Mouse (Mus musculus) hematopoietic multipotent progenitor cell, adult 10-12 weeks (in vitro differentiated cells): ENCODE results near the gene Ctnnd1. TPM values are rescaled to one million over a fixed set of nuclear protein-coding genes. Genes with fewer than 3 reads are reported as not detected.

Experiments
- polyA plus RNA-seq: library from polyadenylated mRNA; stranded (reverse); fragments of >175 nt; gene quantifications from 2 replicates; pipeline ENCODE4 v1.2.3, GENCODE M21; 2012; ENCODE audit warnings: low replicate concordance

Gene Ctnnd1
- 0.88 and 3.6 TPM in 2 replicates for polyA plus RNA-seq

DNA sequence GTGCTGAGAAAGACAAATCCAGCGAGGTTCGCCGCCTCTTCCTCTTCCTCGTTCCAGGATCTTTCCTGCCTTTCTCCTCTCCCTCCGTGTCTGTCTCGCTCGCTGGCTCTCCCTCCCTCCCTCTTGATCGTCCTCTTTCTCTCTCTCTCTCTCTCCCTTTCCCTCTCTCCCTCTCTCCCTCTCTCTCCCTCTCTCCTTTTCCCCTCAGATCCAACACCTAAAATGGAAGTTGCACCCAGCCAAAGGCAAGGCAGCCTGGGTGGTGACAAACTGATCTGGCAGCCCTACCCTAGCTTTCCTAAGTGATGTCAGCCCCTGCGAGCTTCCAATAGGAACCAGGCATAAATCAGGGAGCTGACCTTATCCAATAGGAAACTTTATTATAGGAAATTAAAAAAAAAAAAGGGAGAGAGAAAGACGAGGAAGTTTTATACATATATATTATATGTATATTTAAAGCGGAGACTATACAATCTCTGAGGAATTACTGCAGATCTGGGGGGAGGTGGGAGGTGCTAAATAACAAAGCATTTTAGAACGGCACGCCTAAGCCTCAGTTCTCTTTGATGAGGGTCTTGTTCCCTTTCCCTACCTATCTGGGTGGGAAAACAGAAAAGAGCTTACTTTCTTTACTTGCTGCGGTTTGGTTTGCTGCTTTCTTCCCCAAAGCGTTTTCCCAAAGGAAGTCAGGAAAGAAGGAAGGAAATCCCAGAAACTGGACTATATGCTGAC is at the start of gene Ctnnd1:
Gene Ctnnd1 (minus strand): TSS at position 302 of the 732 bp plus-strand sequence.

DNA sequence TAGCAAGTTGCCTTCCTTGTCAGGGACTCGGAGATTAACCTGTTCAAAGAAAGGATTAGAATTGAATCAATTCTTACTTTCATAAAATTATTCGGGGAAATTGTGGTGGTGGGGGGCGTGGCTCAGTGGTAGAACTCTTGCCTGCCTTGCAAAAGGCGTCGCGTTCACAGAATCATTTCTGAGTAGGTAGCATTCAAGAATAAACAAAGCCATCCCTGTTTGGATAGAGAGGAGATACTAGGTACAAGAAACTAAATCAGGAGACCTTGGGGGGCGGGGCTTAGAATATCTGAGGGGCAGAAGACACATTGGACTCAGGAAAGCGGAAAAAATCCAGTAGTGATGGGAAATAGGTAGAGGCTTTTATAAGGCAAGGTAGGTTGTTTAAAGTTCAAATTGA is 28.5 kb upstream of the Ctnnd1 start, which contains the start of gene Tmx2:
Gene Tmx2 (minus strand): TSS at position 125 of the 400 bp plus-strand sequence.

GRCm38 (mm10) chr2:84677968-84678880 is 27.7 kb upstream of the Ctnnd1 start, which contains the start of the genes Gm28635 and Med19:
Gm28635 (minus strand) TSS chr2:84678041.
Med19 (plus strand) TSS chr2:84678402.

DNA sequence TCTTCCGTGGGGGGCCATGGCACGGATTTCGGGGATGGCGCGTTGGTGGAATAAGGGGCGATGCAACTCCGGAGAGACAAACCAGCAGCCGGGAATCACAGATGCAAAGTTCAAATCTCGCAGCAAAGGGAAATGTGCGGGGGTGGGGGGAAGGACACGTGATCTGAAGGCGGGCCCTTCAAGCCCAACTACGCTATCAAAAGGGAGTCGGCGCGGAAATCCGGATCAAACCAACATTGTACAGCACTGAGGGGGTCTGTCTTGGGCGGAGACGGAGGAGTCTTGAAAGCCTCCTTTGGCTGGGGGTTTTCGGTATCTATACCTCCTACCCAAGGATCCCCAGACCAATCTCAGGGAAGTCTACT is 20.0 kb upstream of the Ctnnd1 start, which contains the start of gene Selenoh:
Gene Selenoh (minus strand): TSS at position 202 of the 365 bp plus-strand sequence.

DNA sequence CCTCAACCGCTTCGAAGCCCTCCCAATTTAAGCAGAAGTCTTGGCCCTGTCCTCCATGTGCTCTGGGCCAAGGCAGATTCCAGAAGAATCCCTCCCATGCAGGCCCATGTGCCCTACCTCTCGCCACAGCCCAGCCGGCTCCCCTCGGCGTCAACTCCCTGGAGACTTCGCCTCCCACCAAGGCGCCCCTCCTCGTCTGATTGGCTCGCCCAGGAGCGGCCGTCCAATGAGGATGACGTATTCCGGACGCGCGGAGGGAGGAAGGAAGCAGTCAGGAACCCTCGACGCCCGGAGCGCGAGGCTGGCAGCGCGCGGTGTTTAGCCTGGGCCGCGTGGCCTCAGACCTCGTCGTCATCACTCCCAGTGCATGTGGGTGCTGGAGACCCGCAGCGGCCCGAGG is 8.2 kb upstream of the Ctnnd1 start, which contains the start of gene Btbd18:
Gene Btbd18 (plus strand): TSS at position 274 of the 400 bp plus-strand sequence.

Other genes starting within 250 kb of the Ctnnd1 start
- 1.4 and 1.9 TPM in 2 replicates for gene Calcrl, start 225.4 kb downstream of the Ctnnd1 start, polyA plus RNA-seq
- 0.18 and 0.74 TPM in 2 replicates for gene Tfpi, start 174.0 kb downstream of the Ctnnd1 start, polyA plus RNA-seq
- gene Btbd18, start 8.3 kb upstream of the Ctnnd1 start, polyA plus RNA-seq, result not detected in 2 replicates
- gene Selenoh, start 20.0 kb upstream of the Ctnnd1 start, polyA plus RNA-seq, result 112 and 119 TPM in 2 replicates
- not detected in 2 replicates for gene Gm28635, start 27.3 kb upstream of the Ctnnd1 start, polyA plus RNA-seq
- gene Med19, start 27.6 kb upstream of the Ctnnd1 start, polyA plus RNA-seq, result 13.6 and 25.1 TPM in 2 replicates
- 3.1 and 4.7 TPM in 2 replicates for gene Tmx2, start 28.4 kb upstream of the Ctnnd1 start, polyA plus RNA-seq
- gene Zdhhc5, start 64.4 kb upstream of the Ctnnd1 start, polyA plus RNA-seq, result 19.6 and 35.5 TPM in 2 replicates
- gene Clp1, start 76.6 kb upstream of the Ctnnd1 start, polyA plus RNA-seq, result 1.3 and 1.7 TPM in 2 replicates
- gene Ypel4, start 83.3 kb upstream of the Ctnnd1 start, polyA plus RNA-seq, result 3.1 and 104 TPM in 2 replicates
- 0.42 TPM in 1 of 2 replicates, not detected in the other for gene Gm19426, start 92.9 kb upstream of the Ctnnd1 start, polyA plus RNA-seq
- 0.15 and 0.89 TPM in 2 replicates for gene Serping1, start 124.7 kb upstream of the Ctnnd1 start, polyA plus RNA-seq
- gene Ube2l6, start 148.1 kb upstream of the Ctnnd1 start, polyA plus RNA-seq, result 3.8 and 40.4 TPM in 2 replicates
- gene Smtnl1, start 171.9 kb upstream of the Ctnnd1 start, polyA plus RNA-seq, result not detected in 2 replicates
- gene Timm10, start 176.2 kb upstream of the Ctnnd1 start, polyA plus RNA-seq, result 0.77 and 11.3 TPM in 2 replicates
- 0.89 and 21.1 TPM in 2 replicates for gene Slc43a1, start 188.1 kb upstream of the Ctnnd1 start, polyA plus RNA-seq
- gene Rtn4rl2, start 235.9 kb upstream of the Ctnnd1 start, polyA plus RNA-seq, result 0.39 and 1.8 TPM in 2 replicates